Mouse (Mus musculus) heart, postnatal 10 days (tissue): Measurements from ENCODE around the gene Lrrc20. TPM values are rescaled to one million over a fixed set of nuclear protein-coding genes. Genes with fewer than 3 reads are reported as not detected.

Source experiments
- DNase-seq, 2 experiments: peaks; one replicate each; pipeline ENCODE4 v3.0.0; 2021
- intact Hi-C: fragments of 180-260 bp; cut with DNase I; formaldehyde crosslinking; loops from one replicate; pipeline ENCODE4 v1.15.1; 2025
- total RNA-seq, 2 experiments: library from RNA; stranded (reverse); gene quantifications; 2 replicates each; pipeline ENCODE4 v1.2.3; 2021

The Lrrc20 gene
- total RNA-seq, 2 experiments from 2014 or later, result 19.1 to 22.9 TPM

DNA sequence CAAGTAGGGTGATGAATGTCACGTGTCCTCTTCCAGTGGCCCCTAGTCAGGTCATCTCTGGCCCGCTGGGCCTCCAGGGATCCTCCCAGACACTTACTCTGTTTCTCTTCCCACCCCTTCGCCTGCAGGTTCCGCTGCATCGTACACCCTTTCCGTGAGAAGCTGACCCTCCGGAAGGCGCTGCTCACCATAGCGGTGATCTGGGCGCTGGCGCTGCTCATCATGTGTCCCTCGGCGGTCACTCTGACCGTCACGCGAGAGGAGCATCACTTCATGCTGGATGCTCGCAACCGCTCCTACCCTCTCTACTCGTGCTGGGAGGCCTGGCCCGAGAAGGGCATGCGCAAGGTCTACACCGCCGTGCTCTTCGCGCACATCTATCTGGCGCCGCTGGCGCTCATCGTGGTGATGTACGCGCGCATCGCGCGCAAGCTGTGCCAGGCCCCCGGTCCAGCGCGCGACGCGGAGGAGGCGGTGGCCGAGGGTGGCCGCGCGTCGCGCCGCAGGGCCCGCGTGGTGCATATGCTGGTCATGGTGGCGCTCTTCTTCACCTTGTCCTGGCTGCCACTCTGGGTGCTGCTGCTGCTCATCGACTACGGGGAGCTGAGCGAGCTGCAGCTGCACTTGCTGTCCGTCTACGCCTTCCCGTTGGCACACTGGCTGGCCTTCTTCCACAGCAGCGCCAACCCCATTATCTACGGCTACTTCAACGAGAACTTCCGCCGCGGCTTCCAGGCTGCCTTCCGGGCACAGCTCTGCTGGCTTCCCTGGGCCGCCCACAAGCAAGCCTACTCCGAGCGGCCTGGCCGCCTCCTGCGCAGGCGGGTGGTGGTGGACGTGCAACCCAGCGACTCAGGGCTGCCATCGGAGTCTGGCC, 150.0 kb downstream of the Lrrc20 start:
- peak; percentile 12 to 29 for DNase-seq
- intact Hi-C loops, result no loop called here

DNA sequence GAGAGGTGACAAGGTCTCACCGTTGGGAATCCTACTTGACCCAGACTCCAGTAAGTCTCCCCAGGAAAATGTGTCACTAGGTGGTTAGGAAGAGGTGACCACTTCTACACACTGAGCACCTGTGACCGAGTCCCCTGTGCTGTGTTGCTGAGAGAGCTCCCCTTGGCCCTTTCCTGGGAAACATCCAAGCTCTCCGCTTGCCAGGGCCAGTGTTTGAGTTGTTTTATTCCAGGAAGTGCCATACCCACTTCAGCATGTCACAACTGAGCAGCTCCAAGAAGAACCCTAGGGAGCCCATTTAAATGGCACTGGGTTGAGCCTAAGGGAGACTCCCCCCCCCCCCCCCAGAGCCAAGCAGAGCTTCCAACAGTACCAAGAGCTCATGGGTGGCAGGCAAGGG, 150.9 kb downstream of the Lrrc20 start:
- DNase-seq, result peak in 1 of 2 experiments; percentile 20
- intact Hi-C loops, result no loop called here

DNA sequence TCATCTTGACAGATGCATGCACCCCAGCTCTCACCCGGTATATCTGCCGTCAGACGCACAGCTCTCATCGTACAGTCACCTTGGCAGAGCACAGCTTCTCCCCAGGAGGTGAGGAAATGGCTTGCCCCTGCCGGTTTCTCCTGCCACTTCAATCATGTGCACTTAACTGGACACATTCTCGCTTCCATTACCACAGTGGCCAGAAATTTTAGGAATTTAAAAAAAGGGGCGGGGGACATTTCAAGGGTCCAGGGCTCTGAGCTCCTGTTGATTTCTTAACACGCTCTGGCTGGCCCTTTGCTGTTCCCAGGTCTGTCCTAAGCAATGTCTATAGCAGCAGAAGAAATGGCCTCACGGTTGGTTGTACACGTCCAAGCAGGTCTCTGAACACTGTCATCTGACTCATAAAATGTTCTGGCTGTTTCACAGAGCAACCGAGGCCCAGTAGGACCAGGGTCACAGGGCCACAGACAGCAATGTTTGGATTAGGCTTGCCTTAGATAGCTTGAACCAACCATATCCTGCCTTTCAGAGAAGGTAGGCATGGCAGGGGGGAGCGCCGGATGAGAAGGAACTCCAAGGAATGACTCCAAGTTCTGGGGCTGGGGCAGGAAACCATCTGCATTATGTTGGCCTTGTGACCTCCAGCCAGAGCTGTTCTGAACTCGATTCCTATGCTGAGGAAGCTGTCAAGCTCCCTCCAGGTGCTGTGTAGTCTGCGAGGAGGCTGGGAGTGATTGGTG, 151.8 kb downstream of the Lrrc20 start:
- peak in 1 of 2 experiments; percentile 24 for DNase-seq
- intact Hi-C loops, result no loop called here

DNA sequence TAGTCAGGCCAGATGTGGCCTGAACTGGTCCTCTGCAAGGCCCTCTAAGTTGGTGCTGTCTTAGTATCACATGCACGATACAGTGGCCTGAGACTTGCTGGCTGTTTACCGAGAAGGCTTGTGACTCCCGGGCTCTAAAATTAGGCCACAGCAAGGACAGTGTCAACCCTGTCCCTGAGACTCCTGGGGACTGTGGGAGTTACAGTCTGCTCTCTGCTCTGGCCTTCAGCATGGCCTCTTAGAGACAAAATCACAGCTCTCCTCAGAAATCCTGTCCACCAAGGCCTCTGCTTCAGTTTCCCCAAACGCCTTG, 152.3 kb downstream of the Lrrc20 start:
- intact Hi-C loops, result no loop called here
- DNase-seq, result peak; percentile 73 to 82

Other genes starting within 250 kb of the Lrrc20 start
- 1 to 10 TPM; 4.9 to 7.1 TPM for gene Adamts14, start 202.4 kb upstream of the Lrrc20 start, total RNA-seq
- gene Prf1, start 178.0 kb upstream of the Lrrc20 start, total RNA-seq, result not detected
- gene Pald1, start 92.3 kb upstream of the Lrrc20 start, total RNA-seq, result 10 to 100 TPM; 43.3 to 44.7 TPM
- under 1 TPM; 0.25 to 0.41 TPM for gene Nodal, start 57.8 kb upstream of the Lrrc20 start, total RNA-seq
- 10 to 100 TPM; 89.5 to 93.7 TPM for gene Eif4ebp2, start 23.1 kb upstream of the Lrrc20 start, total RNA-seq
- gene Npffr1, start 119.7 kb downstream of the Lrrc20 start, total RNA-seq, result under 1 TPM; 0.07 to 0.10 TPM
- gene Ppa1, start 172.8 kb downstream of the Lrrc20 start, total RNA-seq, result 10 to 100 TPM; 45.1 to 52.5 TPM
- 100 to 1,000 TPM; 144 to 158 TPM for gene Sar1a, start 204.5 kb downstream of the Lrrc20 start, total RNA-seq
- 10 to 100 TPM; 25.9 to 26.6 TPM for gene Tysnd1, start 219.7 kb downstream of the Lrrc20 start, total RNA-seq
- 10 to 100 TPM; 36.0 to 52.5 TPM for gene Aifm2, start 239.5 kb downstream of the Lrrc20 start, total RNA-seq